Mouse (Mus musculus): ENCODE results near the gene Zyx. TPM values are rescaled to one million over a fixed set of nuclear protein-coding genes. Genes with fewer than 3 reads are reported as not detected.

The Zyx gene
- polyA plus RNA-seq, 1 experiment: 222 TPM

GRCm38 (mm10) chr6:42373669-42374430, 24.4 kb downstream of the Zyx start:
- Histone ChIP-seq H3K4me1 (ENCODE audit: control insufficient read depth, insufficient read depth, insufficient read length, low read length) (peaks cover 12% of the 10 kb centered on the region), H3K36me3 (ENCODE audit: control insufficient read depth, insufficient read depth, low read length) (no peaks in the 10 kb centered on the region), H3K27ac (ENCODE audit: insufficient read depth, low read depth, low read length) (no peak overlapping the region), H3K27me3 (ENCODE audit: control insufficient read depth, insufficient read depth, low read length) (no peaks in the 10 kb centered on the region), H3K4me3 (ENCODE audit: low read depth, low read length) (no peak overlapping the region)
- WGBS: 39% methylated on average over 7 of the region's 7 CpGs
- TF ChIP-seq CTCF (IDR thresholded peaks at IDR 0.05; ENCODE audit: extremely low read depth, insufficient read length, insufficient replicate concordance, low read depth, low read length) (no peak), POLR2A (IDR thresholded peaks at IDR 0.05; ENCODE audit: low read depth, low read length) (no peak)

GRCm38 (mm10) chr6:42374701-42375100, 25.3 kb downstream of the Zyx start:
- peaks cover 12% of the 10 kb centered on the region for H3K4me1 ChIP-seq (ENCODE audit: control insufficient read depth, insufficient read depth, insufficient read length, low read length)
- no peaks in the 10 kb centered on the region for H3K36me3 ChIP-seq (ENCODE audit: control insufficient read depth, insufficient read depth, low read length)
- no peak overlapping the region for H3K4me3 ChIP-seq (ENCODE audit: low read depth, low read length)
- H3K27me3 ChIP-seq (ENCODE audit: control insufficient read depth, insufficient read depth, low read length): no peaks in the 10 kb centered on the region
- WGBS: 85% methylated on average over 4 of the region's 4 CpGs
- TF ChIP-seq POLR2A (IDR thresholded peaks at IDR 0.05; ENCODE audit: low read depth, low read length) (no peak), CTCF (IDR thresholded peaks at IDR 0.05; ENCODE audit: extremely low read depth, insufficient read length, insufficient replicate concordance, low read depth, low read length) (no peak)
- H3K27ac ChIP-seq (ENCODE audit: insufficient read depth, low read depth, low read length): no peak overlapping the region

GRCm38 (mm10) chr6:42375131-42375530, 25.7 kb downstream of the Zyx start:
- Histone ChIP-seq H3K27me3 (ENCODE audit: control insufficient read depth, insufficient read depth, low read length) (no peaks in the 10 kb centered on the region), H3K4me1 (ENCODE audit: control insufficient read depth, insufficient read depth, insufficient read length, low read length) (peaks cover 12% of the 10 kb centered on the region), H3K4me3 (ENCODE audit: low read depth, low read length) (no peak overlapping the region), H3K36me3 (ENCODE audit: control insufficient read depth, insufficient read depth, low read length) (no peaks in the 10 kb centered on the region), H3K27ac (ENCODE audit: insufficient read depth, low read depth, low read length) (no peak overlapping the region)
- TF ChIP-seq CTCF (IDR thresholded peaks at IDR 0.05; ENCODE audit: extremely low read depth, insufficient read length, insufficient replicate concordance, low read depth, low read length): no peak
- TF ChIP-seq POLR2A (IDR thresholded peaks at IDR 0.05; ENCODE audit: low read depth, low read length): no peak
- WGBS: 88% methylated on average over 2 of the region's 2 CpGs

GRCm38 (mm10) chr6:42376016-42376415, 26.6 kb downstream of the Zyx start:
- no peak overlapping the region for H3K27ac ChIP-seq (ENCODE audit: insufficient read depth, low read depth, low read length)
- peaks cover 7% of the 10 kb centered on the region for H3K4me1 ChIP-seq (ENCODE audit: control insufficient read depth, insufficient read depth, insufficient read length, low read length)
- 61% methylated on average over 4 of the region's 4 CpGs for WGBS
- TF ChIP-seq CTCF (IDR thresholded peaks at IDR 0.05; ENCODE audit: extremely low read depth, insufficient read length, insufficient replicate concordance, low read depth, low read length) (no peak), POLR2A (IDR thresholded peaks at IDR 0.05; ENCODE audit: low read depth, low read length) (no peak)
- H3K27me3 ChIP-seq (ENCODE audit: control insufficient read depth, insufficient read depth, low read length): no peaks in the 10 kb centered on the region
- no peaks in the 10 kb centered on the region for H3K36me3 ChIP-seq (ENCODE audit: control insufficient read depth, insufficient read depth, low read length)
- no peak overlapping the region for H3K4me3 ChIP-seq (ENCODE audit: low read depth, low read length)

- WGBS: 71% methylated on average over 6 of the region's 6 CpGs
Measured at GRCm38 (mm10) chr6:42376504-42377019, 27.1 kb downstream of the Zyx start.

GRCm38 (mm10) chr6:42377280-42377679, 27.9 kb downstream of the Zyx start:
- H3K4me3 ChIP-seq (ENCODE audit: low read depth, low read length): no peak overlapping the region

More at GRCm38 (mm10) chr6:42376504-42377019, 27.1 kb downstream of the Zyx start:
- H3K36me3 ChIP-seq (ENCODE audit: control insufficient read depth, insufficient read depth, low read length): no peaks in the 10 kb centered on the region
- peaks cover 4% of the 10 kb centered on the region for H3K4me1 ChIP-seq (ENCODE audit: control insufficient read depth, insufficient read depth, insufficient read length, low read length)
- H3K27ac ChIP-seq (ENCODE audit: insufficient read depth, low read depth, low read length): no peak overlapping the region
- TF ChIP-seq POLR2A (IDR thresholded peaks at IDR 0.05; ENCODE audit: low read depth, low read length): no peak
- TF ChIP-seq CTCF (IDR thresholded peaks at IDR 0.05; ENCODE audit: extremely low read depth, insufficient read length, insufficient replicate concordance, low read depth, low read length): no peak
- no peak overlapping the region for H3K4me3 ChIP-seq (ENCODE audit: low read depth, low read length)
- H3K27me3 ChIP-seq (ENCODE audit: control insufficient read depth, insufficient read depth, low read length): no peaks in the 10 kb centered on the region

GRCm38 (mm10) chr6:42379551-42379950, 30.1 kb downstream of the Zyx start:
- Histone ChIP-seq H3K36me3 (ENCODE audit: control insufficient read depth, insufficient read depth, low read length) (no peaks in the 10 kb centered on the region), H3K27ac (ENCODE audit: insufficient read depth, low read depth, low read length) (no peak overlapping the region), H3K4me1 (ENCODE audit: control insufficient read depth, insufficient read depth, insufficient read length, low read length) (no peaks in the 10 kb centered on the region), H3K27me3 (ENCODE audit: control insufficient read depth, insufficient read depth, low read length) (no peaks in the 10 kb centered on the region), H3K4me3 (ENCODE audit: low read depth, low read length) (no peak overlapping the region)
- TF ChIP-seq CTCF (IDR thresholded peaks at IDR 0.05; ENCODE audit: extremely low read depth, insufficient read length, insufficient replicate concordance, low read depth, low read length) (no peak), POLR2A (IDR thresholded peaks at IDR 0.05; ENCODE audit: low read depth, low read length) (no peak)
- WGBS: 79% methylated on average over 3 of the region's 3 CpGs

More at GRCm38 (mm10) chr6:42377280-42377679, 27.9 kb downstream of the Zyx start:
- Histone ChIP-seq H3K4me1 (ENCODE audit: control insufficient read depth, insufficient read depth, insufficient read length, low read length) (peaks cover 1% of the 10 kb centered on the region; the same call in 1 of the 2 replicates), H3K36me3 (ENCODE audit: control insufficient read depth, insufficient read depth, low read length) (no peaks in the 10 kb centered on the region), H3K27me3 (ENCODE audit: control insufficient read depth, insufficient read depth, low read length) (no peaks in the 10 kb centered on the region), H3K27ac (ENCODE audit: insufficient read depth, low read depth, low read length) (no peak overlapping the region)
- 82% methylated on average over 5 of the region's 5 CpGs for WGBS
- TF ChIP-seq POLR2A (IDR thresholded peaks at IDR 0.05; ENCODE audit: low read depth, low read length) (no peak), CTCF (IDR thresholded peaks at IDR 0.05; ENCODE audit: extremely low read depth, insufficient read length, insufficient replicate concordance, low read depth, low read length) (no peak)
